Mouse (Mus musculus): ENCODE data around the gene Cog8. TPM values are rescaled to one million over a fixed set of nuclear protein-coding genes. Genes with fewer than 3 reads are reported as not detected.

Cog8 gene
- 24.3 and 25.9 TPM in 2 replicates for polyA plus RNA-seq (2015; fragmentation: Nextera tagmentation; extraction: Ambion mirVana)

DNA sequence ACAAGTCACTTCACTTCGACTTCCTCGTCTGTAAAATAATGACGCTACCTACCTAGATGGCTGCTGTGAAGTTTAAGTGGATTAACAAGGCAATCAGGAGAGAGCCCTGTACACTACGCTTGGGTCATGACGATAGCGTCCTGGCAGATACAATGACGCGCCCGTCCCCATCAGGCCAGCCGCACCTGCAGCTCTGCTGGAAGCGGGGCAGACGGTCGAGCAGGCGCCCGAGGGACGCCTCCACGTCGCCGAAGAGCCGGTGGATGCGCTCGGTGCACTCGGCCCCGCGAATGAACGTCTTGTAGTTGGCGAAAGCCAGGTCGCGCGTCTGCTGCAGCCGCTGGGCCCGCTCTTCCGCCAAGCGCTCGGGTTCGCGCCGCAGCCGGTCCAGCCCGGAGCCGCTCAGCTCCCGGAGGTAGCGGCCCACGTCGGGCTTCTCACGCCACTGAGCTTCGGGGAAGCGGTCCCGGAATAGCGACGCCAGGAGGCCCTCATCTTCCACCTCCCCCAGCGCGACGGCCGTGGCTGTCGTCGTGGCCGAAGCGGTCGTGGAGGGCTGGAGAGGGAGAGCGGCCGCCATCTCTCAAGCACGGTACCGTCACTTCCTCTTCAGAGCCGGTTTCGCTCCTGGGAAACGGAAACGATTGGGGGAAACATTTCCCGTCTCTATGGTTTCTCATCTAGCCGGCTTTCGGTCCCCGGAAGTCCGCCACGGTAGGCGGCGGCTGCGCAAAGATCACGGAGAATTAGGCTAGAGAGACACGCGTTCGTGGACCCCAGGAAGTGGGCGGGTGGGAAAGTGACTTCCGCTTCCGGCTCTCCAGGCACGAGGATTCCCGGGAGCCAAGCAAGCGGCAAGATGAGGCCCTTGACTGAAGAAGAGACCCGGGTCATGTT is at the start of gene Cog8, which contains the start of gene Nip7:
TSS of gene Cog8 (minus strand) at position 614 of the 897 bp plus-strand sequence.
TSS of gene Nip7 (plus strand) at position 802 of the 897 bp plus-strand sequence.
- DNase-seq (ENCODE audit: low spot score) (peak; percentile 99), ATAC-seq (peak; percentile 96)
- TF ChIP-seq CTCF (IDR thresholded peaks at IDR 0.05): no peak
- peak; percentile 83 for TF ChIP-seq EP300 (IDR thresholded peaks at IDR 0.05)
- Histone ChIP-seq H3K4me2 (replicated peaks; ENCODE audit: low read depth, low read length) (peak within 1 kb of the TSS; percentile 89), H3K27ac (ENCODE audit: low read length) (peak within 1 kb of the TSS; percentile 90), H3K36me3 (ENCODE audit: insufficient read depth, low read length) (peaks cover 21% of the 10 kb centered on the region; the same call in 1 of the 2 replicates), H3K4me1 (ENCODE audit: insufficient read depth, low read depth, low read length) (peaks cover 8% of the 10 kb centered on the region; the same call in 1 of the 2 replicates), H3K27me3 (replicated peaks; ENCODE audit: insufficient read depth, low read length) (no peaks in the 10 kb centered on the region), H3K9ac (replicated peaks; ENCODE audit: low read depth) (peak within 1 kb of the TSS; percentile 75), H3K9me3 (ENCODE audit: low read length) (no peaks in the 10 kb centered on the region), H3K4me3 (ENCODE audit: low read depth, low read length) (peak within 1 kb of the TSS; percentile 79)
- WGBS: under 1% methylated on average over 88 of the region's 88 CpGs

DNA sequence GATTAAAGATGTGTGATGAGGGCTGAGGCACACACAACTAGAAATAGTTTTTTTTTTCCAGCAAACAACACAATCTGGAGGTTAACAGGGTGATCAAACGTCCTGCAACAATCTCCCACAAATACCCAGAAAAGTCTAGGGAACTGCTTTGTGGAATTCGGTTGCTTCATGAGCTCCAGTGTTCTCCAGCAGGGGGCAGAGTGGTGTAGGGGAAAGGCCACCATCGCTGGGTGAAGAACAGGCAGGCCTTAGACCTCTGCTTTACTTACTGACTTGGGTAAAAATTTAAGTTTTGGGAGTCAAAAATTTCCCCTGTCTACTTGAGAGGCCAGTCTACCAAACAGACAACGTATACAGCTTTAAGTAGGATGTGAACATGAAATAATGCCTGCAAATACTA is 48.1 kb upstream of the Cog8 start:
- Histone ChIP-seq H3K27me3 (replicated peaks; ENCODE audit: insufficient read depth, low read length) (no peaks in the 10 kb centered on the region), H3K9me3 (ENCODE audit: low read length) (no peaks in the 10 kb centered on the region), H3K9ac (replicated peaks; ENCODE audit: low read depth) (no peak overlapping the region), H3K36me3 (ENCODE audit: insufficient read depth, low read length) (no peaks in the 10 kb centered on the region), H3K4me3 (ENCODE audit: low read depth, low read length) (no peak overlapping the region), H3K27ac (ENCODE audit: low read length) (no peak overlapping the region), H3K4me2 (replicated peaks; ENCODE audit: low read depth, low read length) (no peak overlapping the region), H3K4me1 (ENCODE audit: insufficient read depth, low read depth, low read length) (no peaks in the 10 kb centered on the region)
- peak; percentile 83 for DNase-seq (ENCODE audit: low spot score)
- peak; percentile 92 for TF ChIP-seq CTCF (IDR thresholded peaks at IDR 0.05)
- no peak for TF ChIP-seq EP300 (IDR thresholded peaks at IDR 0.05)
- 10% methylated on average over 4 of the region's 4 CpGs for WGBS
- ATAC-seq: peak; percentile 67

DNA sequence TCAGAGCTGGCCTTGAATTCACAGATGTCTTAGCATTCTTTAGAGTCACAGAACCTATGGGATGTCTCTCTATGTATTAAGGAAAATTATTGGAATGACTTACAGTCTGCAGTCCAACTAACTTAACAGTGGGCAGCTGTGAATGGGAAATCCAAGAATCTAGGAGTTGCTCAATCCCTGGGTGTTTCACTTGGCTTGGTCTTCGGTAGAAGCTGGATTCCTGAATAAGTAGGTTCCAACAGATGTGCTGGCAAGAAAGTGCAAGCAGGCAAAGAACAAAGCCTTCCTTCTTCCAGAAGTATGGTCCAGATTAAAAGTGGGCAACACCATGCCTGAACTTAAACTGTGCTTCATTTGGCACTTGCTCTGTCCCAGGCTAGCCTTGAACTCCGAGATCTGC is 44.1 kb upstream of the Cog8 start:
- Histone ChIP-seq H3K27ac (ENCODE audit: low read length) (no peak overlapping the region), H3K4me1 (ENCODE audit: insufficient read depth, low read depth, low read length) (peaks cover 4% of the 10 kb centered on the region; the same call in 1 of the 2 replicates), H3K9ac (replicated peaks; ENCODE audit: low read depth) (no peak overlapping the region), H3K4me3 (ENCODE audit: low read depth, low read length) (no peak overlapping the region), H3K4me2 (replicated peaks; ENCODE audit: low read depth, low read length) (no peak overlapping the region), H3K9me3 (ENCODE audit: low read length) (no peaks in the 10 kb centered on the region), H3K36me3 (ENCODE audit: insufficient read depth, low read length) (no peaks in the 10 kb centered on the region), H3K27me3 (replicated peaks; ENCODE audit: insufficient read depth, low read length) (no peaks in the 10 kb centered on the region)
- ATAC-seq (no peak), DNase-seq (ENCODE audit: low spot score) (peak; percentile 56)
- TF ChIP-seq CTCF (IDR thresholded peaks at IDR 0.05): no peak
- no peak for TF ChIP-seq EP300 (IDR thresholded peaks at IDR 0.05)
- WGBS: 69% methylated on average over 2 of the region's 2 CpGs

DNA sequence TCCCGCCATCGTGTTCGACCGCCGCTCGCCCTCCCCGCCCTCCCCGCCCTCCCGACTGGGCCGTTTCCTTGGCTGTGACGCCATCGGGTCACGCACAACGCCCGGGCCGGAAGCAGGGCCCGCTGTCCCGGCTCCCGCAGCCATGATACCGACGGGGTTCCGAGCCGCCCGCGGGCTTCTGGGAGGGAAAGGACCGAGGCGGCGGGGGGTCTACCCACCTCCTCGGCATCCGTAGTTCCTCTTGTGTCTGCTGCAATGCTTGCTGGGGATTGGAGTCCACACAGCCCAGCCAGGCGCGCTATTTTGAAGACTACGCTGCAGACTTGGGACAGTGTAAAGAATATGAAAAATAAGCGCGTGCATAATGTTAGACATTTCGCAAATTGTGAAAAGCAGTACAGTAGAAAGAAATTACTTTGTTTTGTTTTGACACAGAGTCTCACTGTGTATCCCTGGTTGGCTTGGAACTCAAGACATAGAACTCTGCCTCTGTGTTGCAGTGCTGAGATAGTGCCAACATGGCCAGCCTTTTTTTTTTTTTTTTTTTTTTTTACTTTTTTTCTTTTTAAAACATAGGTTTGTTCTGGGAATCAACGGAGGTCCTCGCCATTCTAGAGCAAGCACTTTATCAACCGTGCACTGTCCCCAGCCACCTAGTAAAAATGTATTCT is 40.0 kb upstream of the Cog8 start, which contains the start of gene Terf2:
TSS of gene Terf2 (minus strand) at position 182 of the 671 bp plus-strand sequence.
- Histone ChIP-seq H3K36me3 (ENCODE audit: insufficient read depth, low read length) (no peaks in the 10 kb centered on the region), H3K9ac (replicated peaks; ENCODE audit: low read depth) (peak within 1 kb of the TSS; percentile 82), H3K4me1 (ENCODE audit: insufficient read depth, low read depth, low read length) (peaks cover 8% of the 10 kb centered on the region), H3K4me2 (replicated peaks; ENCODE audit: low read depth, low read length) (peak within 1 kb of the TSS; percentile 78), H3K9me3 (ENCODE audit: low read length) (no peaks in the 10 kb centered on the region), H3K4me3 (ENCODE audit: low read depth, low read length) (peak within 1 kb of the TSS; percentile 87), H3K27ac (ENCODE audit: low read length) (peak within 1 kb of the TSS; percentile 96), H3K27me3 (replicated peaks; ENCODE audit: insufficient read depth, low read length) (no peaks in the 10 kb centered on the region)
- DNase-seq (ENCODE audit: low spot score) (peak; percentile 98), ATAC-seq (peak; percentile 96)
- TF ChIP-seq CTCF (IDR thresholded peaks at IDR 0.05): no peak
- TF ChIP-seq EP300 (IDR thresholded peaks at IDR 0.05): peak; percentile 18; the same call in 1 of the 2 replicates
- 6% methylated on average over 32 of the region's 39 CpGs for WGBS

DNA sequence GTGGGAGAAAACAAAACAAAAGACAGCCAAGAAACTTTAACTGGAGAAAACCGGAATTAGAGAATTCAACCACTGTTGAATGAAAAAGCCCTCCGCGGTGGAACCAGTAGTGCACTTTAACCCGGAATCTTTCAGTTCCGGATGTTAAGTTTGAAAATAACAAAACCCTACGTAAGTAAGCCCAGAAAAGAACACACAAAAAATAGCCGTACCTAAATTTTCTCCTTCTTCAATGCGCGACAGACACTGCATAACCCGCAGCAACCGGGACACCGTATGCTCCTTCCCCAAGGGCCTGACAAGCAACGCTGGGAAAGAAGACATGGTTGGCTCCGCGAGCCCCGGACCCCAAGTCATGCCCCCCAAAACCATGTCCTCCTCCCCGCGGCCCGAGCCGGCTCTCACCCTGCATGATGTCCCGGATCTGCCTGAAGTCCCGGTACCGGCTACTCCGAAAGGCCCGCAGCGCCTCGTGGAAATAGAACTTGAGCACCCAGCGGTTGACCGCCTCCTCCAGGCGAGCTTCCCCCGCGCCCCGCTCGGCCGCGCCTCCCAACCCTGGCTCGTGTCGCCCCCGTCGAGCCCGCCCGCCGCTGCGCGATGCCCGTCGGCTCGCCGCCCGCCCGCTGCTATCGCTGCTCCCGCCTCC is 39.4 kb upstream of the Cog8 start:
- Histone ChIP-seq H3K4me3 (ENCODE audit: low read depth, low read length) (peak overlapping the region; percentile 87), H3K36me3 (ENCODE audit: insufficient read depth, low read length) (0 out of 2 replicates have a peak, but pooled peaks cover 3% of the 10 kb centered on the region), H3K4me1 (ENCODE audit: insufficient read depth, low read depth, low read length) (peaks cover 8% of the 10 kb centered on the region), H3K9ac (replicated peaks; ENCODE audit: low read depth) (peak overlapping the region; percentile 82), H3K27me3 (replicated peaks; ENCODE audit: insufficient read depth, low read length) (no peaks in the 10 kb centered on the region), H3K9me3 (ENCODE audit: low read length) (no peaks in the 10 kb centered on the region), H3K4me2 (replicated peaks; ENCODE audit: low read depth, low read length) (peak overlapping the region; percentile 78), H3K27ac (ENCODE audit: low read length) (peak overlapping the region; percentile 96)
- TF ChIP-seq EP300 (IDR thresholded peaks at IDR 0.05): no peak
- ATAC-seq (peak; percentile 7), DNase-seq (ENCODE audit: low spot score) (peak; percentile 53)
- WGBS: under 1% methylated on average over 47 of the region's 53 CpGs

Data from lung, postnatal 0 days (tissue).